Mouse (Mus musculus) right cerebral cortex, adult 18-20 months (tissue): Measurements from ENCODE around the gene Msl2.

ENCODE experiments used
- DNase-seq: peaks from one replicate; pipeline ENCODE4 v3.0.0; 2022; ENCODE audit warnings: mixed read lengths

Msl2 gene

GRCm38 (mm10) chr9:101075091-101075581 is 1.2 kb downstream of the Msl2 start:
- DNase-seq: no peak

GRCm38 (mm10) chr9:101075694-101076093 is 1.8 kb downstream of the Msl2 start:
- no peak for DNase-seq

DNA sequence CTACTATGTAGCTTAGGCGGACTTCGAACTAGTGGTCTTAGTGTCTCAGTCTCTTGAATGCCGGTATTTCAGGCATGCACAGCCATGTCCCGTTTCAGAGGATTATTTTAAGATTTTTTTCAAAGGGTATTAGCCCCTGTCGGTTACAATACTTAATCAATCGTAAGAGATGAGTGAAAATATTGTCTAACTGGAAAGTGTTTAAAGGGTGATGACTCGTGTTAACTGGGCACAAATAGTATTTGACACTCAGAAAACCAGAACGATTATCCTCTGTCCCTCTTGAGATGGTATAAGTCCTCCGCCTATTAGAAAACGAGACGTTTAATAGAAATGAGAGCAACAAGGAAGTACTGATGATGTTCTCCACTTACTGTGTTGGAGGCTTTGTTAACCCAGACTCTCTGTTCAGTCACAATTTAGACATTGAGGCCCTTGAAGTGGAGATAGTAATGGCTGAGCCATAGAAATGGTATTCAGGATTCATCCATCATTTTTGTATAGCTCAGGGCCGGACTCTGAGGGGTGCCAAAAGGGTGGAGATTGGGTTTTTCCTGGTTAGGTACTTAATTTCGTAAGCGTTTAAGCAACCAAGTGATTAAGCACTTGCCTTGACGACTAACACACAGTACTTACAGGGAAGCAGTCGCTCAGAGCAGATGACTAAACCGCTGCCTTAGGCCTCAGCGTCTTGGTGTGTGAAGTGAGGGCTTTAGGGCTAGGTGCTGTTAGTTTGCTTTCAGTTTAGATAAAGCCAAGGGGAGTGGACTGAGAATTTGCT is 2.4 kb downstream of the Msl2 start:
- no peak for DNase-seq

- no peak for DNase-seq
Measured at GRCm38 (mm10) chr9:101077486-101077885, 3.6 kb downstream of the Msl2 start.

DNA sequence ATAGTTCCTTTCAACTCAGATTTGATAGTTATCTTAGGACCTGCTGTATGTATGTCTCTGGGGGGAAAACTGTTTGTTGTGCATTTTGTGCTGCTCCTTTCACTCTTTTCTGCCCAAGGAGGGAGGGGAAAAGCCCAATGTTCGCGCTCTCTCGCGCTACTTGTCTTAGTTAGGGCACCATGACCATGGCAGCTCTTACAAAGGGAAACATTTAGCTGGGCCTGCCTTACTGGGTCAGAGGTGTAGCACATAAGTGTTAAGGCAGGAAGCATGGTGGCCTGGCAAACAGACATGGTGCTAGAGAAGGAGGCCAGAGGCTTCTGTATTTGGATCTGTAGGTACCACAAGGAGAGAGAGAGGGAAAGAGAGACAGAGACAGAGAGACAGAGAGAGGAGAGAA is 4.7 kb downstream of the Msl2 start:
- no peak for DNase-seq

DNA sequence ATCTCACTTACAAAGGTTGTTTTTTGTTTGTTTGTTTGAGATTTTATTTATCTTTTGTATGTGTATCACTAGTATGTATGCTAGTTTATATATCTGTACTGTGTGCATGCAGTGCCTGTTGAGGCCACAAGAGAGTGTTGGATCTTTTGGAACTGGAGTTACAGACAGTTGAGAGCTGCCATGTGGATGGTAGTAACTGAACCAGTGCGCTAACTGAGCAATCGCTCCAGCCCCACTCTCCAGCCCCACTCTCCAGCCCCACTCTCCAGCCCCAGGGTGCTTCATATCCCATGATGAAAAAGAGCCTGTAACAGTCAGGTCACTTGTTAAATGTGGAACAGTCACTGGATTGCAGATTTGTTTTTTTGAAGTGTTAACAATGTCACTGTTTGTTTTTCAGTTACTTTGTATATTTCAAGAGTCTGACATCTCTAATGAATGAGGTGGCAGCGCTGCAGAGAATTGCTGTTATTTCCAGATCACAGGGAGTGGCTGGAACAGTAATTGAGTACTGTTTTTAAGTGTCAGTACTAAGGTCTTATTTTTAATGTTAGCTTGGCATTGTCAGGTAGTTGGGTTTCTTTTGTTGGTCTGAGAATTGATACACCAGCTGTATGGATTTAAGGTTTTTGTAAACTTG is 6.3 kb downstream of the Msl2 start:
- DNase-seq: no peak

DNA sequence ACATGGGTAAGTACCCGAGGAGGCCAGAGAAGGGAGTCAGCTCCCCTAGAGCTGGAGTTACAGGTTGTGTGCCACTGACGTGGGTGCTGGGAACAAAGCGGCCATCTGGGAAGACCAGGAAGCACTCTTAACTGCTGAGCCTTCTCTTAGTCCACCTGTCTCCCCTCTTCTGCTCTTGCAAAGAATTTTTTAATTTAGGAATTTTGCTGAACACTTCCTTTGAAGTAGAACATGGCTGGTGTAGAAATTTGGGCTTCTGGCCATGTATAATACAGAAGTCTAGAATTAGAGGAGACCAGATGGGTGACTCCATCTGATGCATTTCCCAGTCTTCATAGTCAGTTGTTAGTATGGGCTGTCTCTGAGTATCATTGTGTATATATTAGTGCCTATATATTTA is 9.8 kb downstream of the Msl2 start:
- peak; percentile 16 for DNase-seq

DNA sequence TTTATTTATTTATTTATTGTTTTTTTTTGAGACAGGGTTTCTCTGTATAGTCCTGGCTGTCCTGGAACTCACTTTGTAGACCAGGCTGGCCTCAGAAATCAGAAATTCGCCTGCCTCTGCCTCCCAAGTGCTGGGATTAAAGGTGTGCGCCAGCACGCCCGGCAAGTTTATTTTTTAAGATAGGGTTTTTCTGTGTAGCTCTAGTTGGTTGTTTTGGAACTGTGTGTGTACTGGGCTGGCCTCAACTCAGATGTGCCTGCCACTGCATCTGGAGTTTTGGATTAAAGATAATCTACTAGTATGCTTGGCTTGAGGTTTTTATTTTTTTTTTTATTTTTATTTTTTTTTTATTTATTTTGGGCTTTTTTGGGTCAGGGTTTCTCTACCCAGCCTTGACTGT is 21.5 kb downstream of the Msl2 start:
- DNase-seq: no peak

GRCm38 (mm10) chr9:101096461-101096860 is 22.6 kb downstream of the Msl2 start:
- no peak for DNase-seq

- no peak for DNase-seq
Measured at GRCm38 (mm10) chr9:101097542-101097941, 23.6 kb downstream of the Msl2 start.

DNA sequence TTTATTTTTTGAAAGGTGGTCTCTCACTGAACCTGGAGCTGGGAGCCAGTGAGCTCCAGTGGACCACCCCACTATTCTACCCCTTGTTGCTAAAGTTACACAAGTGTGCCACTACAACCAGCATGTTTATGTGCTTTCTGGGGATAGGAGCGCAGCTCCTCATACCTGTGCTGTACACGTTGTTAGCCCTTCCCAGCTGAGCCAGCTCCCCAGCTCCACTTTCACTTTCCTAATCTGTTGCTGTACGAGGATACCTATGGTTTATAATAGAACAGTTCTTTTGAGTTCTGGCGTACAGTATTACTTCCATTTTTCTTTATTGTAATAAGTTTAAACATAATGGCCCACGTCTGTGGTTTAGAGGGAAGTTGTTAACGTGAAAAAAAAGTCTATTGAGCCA is 25.5 kb downstream of the Msl2 start:
- no peak for DNase-seq

DNA sequence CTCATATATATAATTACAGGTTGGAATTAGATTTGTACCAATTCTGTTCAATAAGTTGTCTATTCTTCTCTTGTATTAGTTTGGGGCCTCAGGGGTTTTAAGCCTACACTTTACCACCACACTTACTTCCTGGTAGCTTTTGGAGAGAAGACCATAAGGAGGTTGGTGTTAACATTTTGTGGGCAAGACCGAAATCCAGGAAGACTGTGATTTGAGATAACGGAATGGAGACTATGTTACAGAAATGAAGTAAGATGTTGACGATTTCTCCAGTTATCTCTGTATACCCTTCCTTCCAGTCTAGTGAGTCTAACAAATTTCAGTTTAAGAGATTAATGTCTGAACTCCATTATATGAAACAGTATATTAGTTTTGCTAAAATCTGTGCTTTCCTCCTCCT is 26.3 kb downstream of the Msl2 start:
- no peak for DNase-seq

GRCm38 (mm10) chr9:101101547-101101946 is 27.6 kb downstream of the Msl2 start:
- DNase-seq: no peak

DNA sequence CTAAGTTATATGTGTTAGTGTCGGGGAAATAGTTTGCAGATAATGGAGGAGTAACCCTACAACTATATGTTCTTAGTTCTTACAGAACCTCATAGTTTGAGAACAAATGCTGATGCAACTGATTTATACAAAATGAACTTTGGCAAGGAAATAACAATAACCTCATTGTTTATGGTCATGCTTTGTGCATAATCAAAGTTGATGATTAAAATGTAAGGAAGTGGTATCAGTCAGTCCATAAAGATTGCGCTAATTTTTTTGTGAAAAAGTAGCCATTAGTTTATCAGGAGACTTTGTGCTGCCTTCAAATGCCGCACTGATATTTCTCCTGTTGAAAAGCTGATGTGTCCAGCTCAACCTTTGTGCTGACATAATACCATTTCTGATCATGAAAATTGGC is 28.4 kb downstream of the Msl2 start:
- no peak for DNase-seq

DNA sequence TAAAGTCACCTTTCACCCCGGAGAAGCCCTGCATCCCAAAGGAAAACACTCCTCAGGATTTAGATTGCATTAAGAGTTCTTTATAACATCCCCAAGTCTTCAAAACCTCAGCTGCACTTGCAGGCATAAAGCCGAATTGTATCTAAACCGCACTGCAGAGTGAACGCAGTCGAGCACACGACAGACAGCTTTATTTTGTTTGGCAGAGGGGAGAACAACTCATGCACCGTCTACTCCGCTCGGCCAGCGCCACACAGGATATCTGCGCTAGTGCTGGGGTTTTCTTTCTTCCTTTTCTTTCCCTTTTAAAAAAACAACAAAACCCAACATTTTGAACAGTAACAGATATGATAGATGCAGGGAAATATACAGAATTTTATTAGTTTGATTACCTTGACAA is 31.0 kb downstream of the Msl2 start:
- DNase-seq: no peak

GRCm38 (mm10) chr9:101105735-101106134 is 31.8 kb downstream of the Msl2 start:
- DNase-seq: no peak

- DNase-seq: no peak
Measured at GRCm38 (mm10) chr9:101107386-101107785, 33.5 kb downstream of the Msl2 start.

GRCm38 (mm10) chr9:101110013-101110412 is 36.1 kb downstream of the Msl2 start:
- no peak for DNase-seq

GRCm38 (mm10) chr9:101113317-101113716 is 39.4 kb downstream of the Msl2 start:
- no peak for DNase-seq

- no peak for DNase-seq
Measured at GRCm38 (mm10) chr9:101114182-101114884, 40.4 kb downstream of the Msl2 start.

DNA sequence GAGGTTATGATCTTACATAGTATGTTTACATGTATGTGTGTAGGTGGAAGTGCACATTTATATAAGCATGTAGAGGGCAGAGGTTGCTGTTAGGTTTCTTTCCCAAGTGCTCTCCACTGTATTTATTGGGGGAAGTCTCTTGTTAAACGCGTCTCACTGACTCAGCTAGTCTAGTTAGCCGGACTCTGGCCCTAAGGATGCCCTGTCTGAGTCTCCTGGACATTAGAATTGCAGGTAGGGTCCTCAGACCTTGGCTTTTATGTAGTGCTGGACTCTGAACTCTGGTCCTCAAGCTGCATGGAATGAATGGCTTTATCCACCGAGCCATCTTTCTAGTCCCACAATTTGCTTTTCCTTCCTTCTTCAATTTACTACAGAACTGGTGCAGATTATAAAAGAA is 69.7 kb downstream of the Msl2 start:
- no peak for DNase-seq

- no peak for DNase-seq
Measured at GRCm38 (mm10) chr9:101152872-101153271, 79.0 kb downstream of the Msl2 start.
